Mouse (Mus musculus) C2C12 (cell line): Measurements from ENCODE around the gene Hydin. TPM values are rescaled to one million over a fixed set of nuclear protein-coding genes. Genes with fewer than 3 reads are reported as not detected.

Experiments used
- H3K27me3 ChIP-seq: one replicate; pipeline ENCODE4 v1.6.1; 2011; ENCODE audit not compliant: control insufficient read depth, insufficient read depth, insufficient read length
- H3K36me3 ChIP-seq: one replicate; pipeline ENCODE4 v1.6.1; 2011; ENCODE audit not compliant: control insufficient read depth, insufficient read depth
- H3K4me3 ChIP-seq: one replicate; pipeline ENCODE4 v1.5.1; 2011; ENCODE audit warnings: mild to moderate bottlenecking, control low read depth; ENCODE audit not compliant: poor library complexity, insufficient read depth, severe bottlenecking
- H3K79me2 ChIP-seq: one replicate; pipeline ENCODE4 v1.6.1; 2011; ENCODE audit not compliant: control insufficient read depth, insufficient read depth
- H3K79me3 ChIP-seq: one replicate; pipeline ENCODE4 v1.6.1; 2011; ENCODE audit warnings: low read depth, control low read depth
- H3ac ChIP-seq: one replicate; pipeline ENCODE3; 2011; ENCODE audit warnings: low read depth; ENCODE audit not compliant: control insufficient read depth, insufficient read length
- CEBPB ChIP-seq: IDR thresholded peaks from one replicate; pipeline ENCODE4 v1.6.1; 2011; ENCODE audit warnings: low read depth, mild to moderate bottlenecking, control low read depth, moderate library complexity
- CTCF ChIP-seq: IDR thresholded peaks from one replicate; pipeline ENCODE4 v1.5.1; 2011; ENCODE audit not compliant: control insufficient read depth, insufficient read depth, insufficient read length
- FOSL1 ChIP-seq: IDR thresholded peaks from one replicate; pipeline ENCODE4 v1.8.0; 2011; ENCODE audit warnings: mild to moderate bottlenecking, low read length; ENCODE audit not compliant: poor library complexity, insufficient read depth, severe bottlenecking
- MAX ChIP-seq: IDR thresholded peaks from one replicate; pipeline ENCODE4 v1.6.1; 2011; ENCODE audit warnings: mild to moderate bottlenecking, control low read depth
- MYOD1 ChIP-seq: IDR thresholded peaks from one replicate; pipeline ENCODE4 v1.6.1; 2011; ENCODE audit warnings: low read depth; ENCODE audit not compliant: control insufficient read depth, insufficient read length
- MYOG ChIP-seq: IDR thresholded peaks from one replicate; pipeline ENCODE4 v1.6.1; 2011; ENCODE audit not compliant: control insufficient read depth, insufficient read length; ENCODE audit errors: extremely low read depth
- USF1 ChIP-seq: IDR thresholded peaks from one replicate; pipeline ENCODE4 v1.6.1; 2011; ENCODE audit warnings: low read depth, mild to moderate bottlenecking, control low read depth, moderate library complexity
- polyA plus RNA-seq: library from polyadenylated mRNA; unstranded; fragments of >200 nt; fragmentation: generic; extraction: Trizol; gene quantifications from one replicate; pipeline ENCODE4 v1.2.1, GENCODE M21; 2012; ENCODE audit warnings: missing spikeins

The Hydin gene
- polyA plus RNA-seq, 1 experiment = 0.01 TPM

DNA sequence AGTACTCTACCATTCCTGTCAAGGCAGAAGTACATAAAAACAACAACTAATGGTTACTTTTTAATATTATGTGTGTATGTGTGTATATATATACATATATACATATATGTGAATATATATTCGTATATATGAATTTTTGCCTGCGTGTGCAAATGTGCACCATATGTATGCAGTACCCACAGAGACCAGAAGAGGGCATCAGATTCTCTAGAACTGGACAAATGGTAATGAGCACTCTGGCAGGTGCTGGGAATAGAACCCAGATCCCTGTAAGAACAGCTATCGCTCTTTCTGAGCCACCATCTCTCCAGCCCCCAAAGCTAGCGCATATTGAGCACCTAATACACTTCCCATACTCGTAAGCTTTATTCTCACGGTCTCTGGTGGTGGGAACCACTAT is 220.9 kb downstream of the Hydin start:
- Histone ChIP-seq H3K4me3 (no peak overlapping the region), H3K27me3 (peaks cover 5% of the 10 kb centered on the region), H3K36me3 (no peaks in the 10 kb centered on the region), H3ac (no peak overlapping the region), H3K79me2 (no peaks in the 10 kb centered on the region), H3K79me3 (no peaks in the 10 kb centered on the region)
- TF ChIP-seq MYOG = no peak
- TF ChIP-seq MYOD1 = no peak
- no peak for TF ChIP-seq USF1
- no peak for TF ChIP-seq FOSL1
- TF ChIP-seq CTCF = no peak
- TF ChIP-seq MAX = no peak
- TF ChIP-seq CEBPB = no peak

DNA sequence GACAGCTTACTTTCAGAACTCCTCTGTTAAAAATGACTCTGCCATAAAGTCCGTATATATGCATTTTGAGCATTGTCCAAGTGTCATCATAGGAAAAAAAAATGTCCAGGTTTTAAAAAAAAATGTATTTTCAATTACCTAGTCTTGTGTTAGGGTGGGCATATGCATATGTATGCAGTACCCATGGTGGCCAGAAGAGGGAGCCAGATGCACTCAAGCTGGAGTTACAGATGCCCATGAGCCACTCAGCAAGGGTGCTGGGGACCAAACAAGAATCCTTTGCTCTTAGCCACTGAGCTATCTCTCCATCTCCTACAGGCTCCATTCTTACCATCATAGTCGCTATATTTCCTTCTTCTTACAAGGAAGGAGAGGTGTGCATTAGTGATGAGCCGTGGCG is 222.6 kb downstream of the Hydin start:
- Histone ChIP-seq H3ac (no peak overlapping the region), H3K79me2 (no peaks in the 10 kb centered on the region), H3K27me3 (peaks cover 6% of the 10 kb centered on the region), H3K4me3 (no peak overlapping the region), H3K36me3 (no peaks in the 10 kb centered on the region), H3K79me3 (no peaks in the 10 kb centered on the region)
- TF ChIP-seq CTCF (no peak), MYOD1 (no peak), CEBPB (no peak), MAX (no peak), FOSL1 (no peak), USF1 (no peak), MYOG (no peak)

DNA sequence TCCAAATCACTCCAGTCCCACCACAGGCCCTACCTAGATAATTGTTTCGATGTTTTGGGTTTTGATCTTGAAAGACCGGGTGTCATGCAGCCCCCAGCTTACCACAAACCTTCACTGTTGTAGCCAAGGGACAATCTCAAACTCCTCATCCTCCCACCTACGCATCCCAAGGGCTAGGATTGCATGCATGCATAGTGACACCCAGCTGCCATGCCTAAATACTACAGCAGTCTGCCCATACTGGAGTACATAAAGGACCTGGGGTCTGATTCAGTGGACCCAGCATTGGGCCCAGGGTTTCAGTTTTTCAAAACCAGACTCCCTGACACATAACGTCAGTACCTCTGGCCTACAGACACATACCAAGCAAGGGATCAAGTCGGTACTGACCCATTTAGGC is 224.3 kb downstream of the Hydin start:
- no peaks in the 10 kb centered on the region for H3K79me3 ChIP-seq
- no peak overlapping the region for H3K4me3 ChIP-seq
- no peaks in the 10 kb centered on the region for H3K36me3 ChIP-seq
- no peak overlapping the region for H3ac ChIP-seq
- no peaks in the 10 kb centered on the region for H3K79me2 ChIP-seq
- TF ChIP-seq MYOD1 (no peak), MAX (no peak), USF1 (no peak)
- peaks cover 18% of the 10 kb centered on the region for H3K27me3 ChIP-seq

DNA sequence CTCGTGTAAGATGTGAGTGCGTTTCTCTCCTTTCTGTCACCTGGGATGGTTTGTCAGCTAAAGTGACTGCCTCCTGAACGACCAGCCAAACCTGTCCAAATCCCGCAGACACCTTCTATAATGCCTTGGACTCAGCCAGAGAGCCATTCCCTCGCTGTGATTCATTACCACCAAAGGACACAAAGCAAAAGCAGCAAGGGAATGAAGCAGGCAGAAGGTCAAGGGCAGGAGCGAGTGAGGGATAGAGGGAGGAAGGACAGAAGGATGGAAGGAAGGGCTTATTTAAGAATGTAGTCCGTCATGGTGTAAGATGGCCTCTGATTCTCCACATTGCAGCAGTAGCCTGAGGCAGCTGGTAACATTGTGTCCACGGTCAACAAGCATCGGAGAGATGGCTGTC is 229.5 kb downstream of the Hydin start:
- no peak overlapping the region for H3ac ChIP-seq
- no peaks in the 10 kb centered on the region for H3K36me3 ChIP-seq
- H3K79me3 ChIP-seq = no peaks in the 10 kb centered on the region
- H3K79me2 ChIP-seq = no peaks in the 10 kb centered on the region
- TF ChIP-seq MAX (no peak), MYOG (no peak), USF1 (no peak), FOSL1 (no peak), CEBPB (no peak), CTCF (no peak), MYOD1 (no peak)
- H3K4me3 ChIP-seq = no peak overlapping the region
- peaks cover 28% of the 10 kb centered on the region for H3K27me3 ChIP-seq

DNA sequence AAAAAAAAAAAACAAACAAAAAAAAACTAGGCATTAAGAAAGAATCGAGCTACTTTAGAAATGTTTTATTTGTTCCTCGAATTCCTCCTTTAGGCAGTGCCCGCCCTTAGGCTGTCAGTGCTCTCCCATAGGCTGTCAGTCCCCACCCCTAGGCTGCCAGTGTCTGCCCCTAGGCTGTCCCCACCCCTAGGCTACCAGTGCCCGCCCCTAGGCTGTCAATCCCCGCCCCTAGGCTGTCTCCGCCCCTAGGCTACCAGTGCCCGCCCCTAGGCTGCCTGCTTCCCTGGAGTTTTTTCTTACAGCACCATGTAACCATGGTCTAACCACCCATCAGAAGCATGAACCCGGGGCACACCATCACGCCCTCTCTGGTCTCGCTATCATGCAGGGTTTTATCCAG is 233.5 kb downstream of the Hydin start:
- H3K79me3 ChIP-seq = no peaks in the 10 kb centered on the region
- no peak overlapping the region for H3K4me3 ChIP-seq
- peaks cover 27% of the 10 kb centered on the region for H3K27me3 ChIP-seq
- H3K79me2 ChIP-seq = no peaks in the 10 kb centered on the region
- no peak overlapping the region for H3ac ChIP-seq
- no peaks in the 10 kb centered on the region for H3K36me3 ChIP-seq
- TF ChIP-seq MAX (no peak), FOSL1 (no peak), MYOD1 (no peak), MYOG (no peak), CTCF (no peak), CEBPB (no peak), USF1 (no peak)

DNA sequence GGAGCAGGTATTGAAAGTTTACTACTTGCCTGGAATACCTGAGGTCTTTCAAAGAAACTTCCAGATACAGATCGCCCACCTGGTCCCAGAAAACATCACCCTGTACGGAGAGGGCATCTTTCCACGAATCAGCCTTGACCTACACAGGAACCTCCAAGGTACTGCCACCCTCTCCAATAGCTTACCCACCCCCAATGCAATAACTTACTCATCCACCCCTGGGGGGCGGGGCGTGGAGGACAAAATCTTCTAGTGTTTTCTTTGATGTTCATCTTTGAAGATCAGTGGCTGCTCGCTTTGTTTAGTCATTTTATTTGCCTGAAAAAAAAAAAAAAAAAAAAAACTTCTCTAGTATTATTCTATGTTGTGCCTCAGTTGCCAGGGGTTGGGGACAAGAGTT is 233.9 kb downstream of the Hydin start:
- peaks cover 28% of the 10 kb centered on the region for H3K27me3 ChIP-seq

More for the DNA sequence above, 233.9 kb downstream of the Hydin start:
- H3K4me3 ChIP-seq = no peak overlapping the region
- TF ChIP-seq MYOD1 (no peak), MAX (no peak), MYOG (no peak), USF1 (no peak), CEBPB (no peak), CTCF (no peak), FOSL1 (no peak)
- no peaks in the 10 kb centered on the region for H3K79me2 ChIP-seq
- H3K36me3 ChIP-seq = no peaks in the 10 kb centered on the region
- no peaks in the 10 kb centered on the region for H3K79me3 ChIP-seq
- no peak overlapping the region for H3ac ChIP-seq
